Mouse (Mus musculus): ENCODE results near the gene Hils1. TPM values are rescaled to one million over a fixed set of nuclear protein-coding genes. Genes with fewer than 3 reads are reported as not detected.

Hils1 gene
- not detected in 2 replicates for polyA plus RNA-seq (2011; ENCODE audit: insufficient read depth, insufficient read length, low read depth, missing spikeins)

DNA sequence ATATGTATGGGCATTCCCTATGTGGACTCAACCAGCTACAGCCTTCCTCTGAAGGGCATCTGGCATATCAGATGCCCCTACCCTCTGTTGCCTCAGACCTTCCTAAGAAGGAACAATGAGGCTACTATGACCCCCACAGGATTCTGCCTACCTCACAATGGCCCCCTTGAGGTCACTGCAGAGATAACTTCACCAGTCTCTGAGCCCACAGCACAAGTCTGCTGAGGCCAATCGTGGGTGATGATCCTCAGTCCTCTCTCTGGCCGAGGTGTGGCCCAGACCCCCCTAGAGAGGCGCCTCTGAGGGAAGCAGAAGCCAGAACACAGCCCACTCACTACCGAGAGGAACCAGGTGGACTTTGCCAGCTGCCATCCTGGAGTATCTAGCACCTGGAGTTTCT, at the start of gene Hils1:
TSS of gene Hils1 (plus strand) at position 175 of the 400 bp plus-strand sequence.
- no peak for TF ChIP-seq EP300 (IDR thresholded peaks at IDR 0.05; ENCODE audit: insufficient read depth, low read depth, low read length)
- no peak for TF ChIP-seq POLR2A (IDR thresholded peaks at IDR 0.05; ENCODE audit: insufficient read depth, low read length)
- no peak for TF ChIP-seq CTCF (IDR thresholded peaks at IDR 0.05; ENCODE audit: low read depth, low read length)
- no peaks in the 10 kb centered on the region for H3K4me1 ChIP-seq (ENCODE audit: control insufficient read depth, insufficient read depth, low read length)
- no peaks in the 10 kb centered on the region for H3K36me3 ChIP-seq (ENCODE audit: control insufficient read depth, insufficient read depth, low read length, poor library complexity, severe bottlenecking)
- H3K9ac ChIP-seq (ENCODE audit: low read depth, poor library complexity, severe bottlenecking): no peak within 1 kb of the TSS
- H3K27me3 ChIP-seq (ENCODE audit: control insufficient read depth, insufficient read depth, low read length, poor library complexity, severe bottlenecking): no peaks in the 10 kb centered on the region
- H3K27ac ChIP-seq (ENCODE audit: insufficient read depth, low read length): no peak within 1 kb of the TSS
- H3K4me3 ChIP-seq (ENCODE audit: low read depth, low read length): no peak within 1 kb of the TSS
- no peaks in the 10 kb centered on the region for H3K9me3 ChIP-seq (replicated peaks; ENCODE audit: control insufficient read depth, insufficient read depth, low read length, poor library complexity, severe bottlenecking)

- Histone ChIP-seq H3K4me3 (ENCODE audit: low read depth, low read length) (no peak overlapping the region), H3K27me3 (ENCODE audit: control insufficient read depth, insufficient read depth, low read length, poor library complexity, severe bottlenecking) (no peaks in the 10 kb centered on the region), H3K9me3 (replicated peaks; ENCODE audit: control insufficient read depth, insufficient read depth, low read length, poor library complexity, severe bottlenecking) (no peaks in the 10 kb centered on the region), H3K4me1 (ENCODE audit: control insufficient read depth, insufficient read depth, low read length) (no peaks in the 10 kb centered on the region), H3K9ac (ENCODE audit: low read depth, poor library complexity, severe bottlenecking) (no peak overlapping the region), H3K27ac (ENCODE audit: insufficient read depth, low read length) (no peak overlapping the region), H3K36me3 (ENCODE audit: control insufficient read depth, insufficient read depth, low read length, poor library complexity, severe bottlenecking) (no peaks in the 10 kb centered on the region)
- TF ChIP-seq EP300 (IDR thresholded peaks at IDR 0.05; ENCODE audit: insufficient read depth, low read depth, low read length) (no peak), CTCF (IDR thresholded peaks at IDR 0.05; ENCODE audit: low read depth, low read length) (no peak), POLR2A (IDR thresholded peaks at IDR 0.05; ENCODE audit: insufficient read depth, low read length) (no peak)
These were observed 49.7 kb upstream of the Hils1 start for GRCm38 (mm10) chr11:94917717-94918116.

GRCm38 (mm10) chr11:94920996-94921401, 46.4 kb upstream of the Hils1 start:
- Histone ChIP-seq H3K4me3 (ENCODE audit: low read depth, low read length) (no peak overlapping the region), H3K36me3 (ENCODE audit: control insufficient read depth, insufficient read depth, low read length, poor library complexity, severe bottlenecking) (no peaks in the 10 kb centered on the region), H3K9me3 (replicated peaks; ENCODE audit: control insufficient read depth, insufficient read depth, low read length, poor library complexity, severe bottlenecking) (no peaks in the 10 kb centered on the region), H3K4me1 (ENCODE audit: control insufficient read depth, insufficient read depth, low read length) (no peaks in the 10 kb centered on the region), H3K27me3 (ENCODE audit: control insufficient read depth, insufficient read depth, low read length, poor library complexity, severe bottlenecking) (no peaks in the 10 kb centered on the region; the same call in 1 of the 2 replicates), H3K27ac (ENCODE audit: insufficient read depth, low read length) (no peak overlapping the region), H3K9ac (ENCODE audit: low read depth, poor library complexity, severe bottlenecking) (no peak overlapping the region)
- TF ChIP-seq EP300 (IDR thresholded peaks at IDR 0.05; ENCODE audit: insufficient read depth, low read depth, low read length): no peak
- no peak for TF ChIP-seq POLR2A (IDR thresholded peaks at IDR 0.05; ENCODE audit: insufficient read depth, low read length)
- no peak for TF ChIP-seq CTCF (IDR thresholded peaks at IDR 0.05; ENCODE audit: low read depth, low read length)

DNA sequence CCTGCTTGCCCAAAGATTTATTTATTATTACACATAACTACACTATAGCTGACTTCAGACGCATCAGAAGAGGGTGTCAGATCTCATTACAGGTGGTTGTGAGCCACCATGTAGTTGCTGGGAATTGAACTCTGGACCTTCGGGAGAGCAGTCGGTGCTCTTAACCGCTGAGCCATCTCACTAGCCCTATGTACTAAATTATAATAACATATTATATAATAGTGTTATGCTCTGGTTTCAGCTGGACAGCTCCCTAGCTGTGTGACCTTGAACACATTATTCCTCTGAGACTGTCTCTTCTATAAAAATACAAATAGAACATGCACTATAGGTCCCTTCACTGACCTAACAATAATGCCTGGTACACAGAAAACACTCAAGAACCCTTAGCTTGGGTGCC, 42.4 kb upstream of the Hils1 start:
- Histone ChIP-seq H3K9me3 (replicated peaks; ENCODE audit: control insufficient read depth, insufficient read depth, low read length, poor library complexity, severe bottlenecking) (no peaks in the 10 kb centered on the region), H3K4me1 (ENCODE audit: control insufficient read depth, insufficient read depth, low read length) (no peaks in the 10 kb centered on the region), H3K27ac (ENCODE audit: insufficient read depth, low read length) (no peak overlapping the region), H3K36me3 (ENCODE audit: control insufficient read depth, insufficient read depth, low read length, poor library complexity, severe bottlenecking) (no peaks in the 10 kb centered on the region), H3K9ac (ENCODE audit: low read depth, poor library complexity, severe bottlenecking) (no peak overlapping the region), H3K4me3 (ENCODE audit: low read depth, low read length) (no peak overlapping the region), H3K27me3 (ENCODE audit: control insufficient read depth, insufficient read depth, low read length, poor library complexity, severe bottlenecking) (no peaks in the 10 kb centered on the region; the same call in 1 of the 2 replicates)
- TF ChIP-seq POLR2A (IDR thresholded peaks at IDR 0.05; ENCODE audit: insufficient read depth, low read length) (no peak), EP300 (IDR thresholded peaks at IDR 0.05; ENCODE audit: insufficient read depth, low read depth, low read length) (no peak), CTCF (IDR thresholded peaks at IDR 0.05; ENCODE audit: low read depth, low read length) (no peak)

DNA sequence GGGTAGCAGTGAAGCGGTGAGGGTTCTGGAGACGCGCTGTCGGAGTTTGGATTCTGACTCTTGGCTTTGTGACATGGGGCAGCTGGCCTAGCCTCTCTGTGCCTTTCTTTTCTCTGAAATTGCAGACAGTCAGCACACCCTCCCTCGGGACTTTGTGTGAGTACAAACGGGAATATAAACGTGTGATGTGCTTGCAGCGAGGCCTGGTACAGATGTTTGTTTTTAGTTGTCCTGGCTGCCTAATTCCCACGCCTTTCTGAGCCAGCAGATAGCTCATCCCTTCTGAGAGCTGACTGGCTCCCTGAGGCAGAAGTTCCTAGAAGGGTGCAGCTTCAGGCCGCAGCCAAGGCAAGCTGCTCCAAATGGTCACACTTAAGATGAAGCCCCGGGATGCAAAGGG, 41.0 kb upstream of the Hils1 start:
- no peak overlapping the region for H3K27ac ChIP-seq (ENCODE audit: insufficient read depth, low read length)
- TF ChIP-seq CTCF (IDR thresholded peaks at IDR 0.05; ENCODE audit: low read depth, low read length): no peak
- TF ChIP-seq POLR2A (IDR thresholded peaks at IDR 0.05; ENCODE audit: insufficient read depth, low read length): no peak
- TF ChIP-seq EP300 (IDR thresholded peaks at IDR 0.05; ENCODE audit: insufficient read depth, low read depth, low read length): no peak

DNA sequence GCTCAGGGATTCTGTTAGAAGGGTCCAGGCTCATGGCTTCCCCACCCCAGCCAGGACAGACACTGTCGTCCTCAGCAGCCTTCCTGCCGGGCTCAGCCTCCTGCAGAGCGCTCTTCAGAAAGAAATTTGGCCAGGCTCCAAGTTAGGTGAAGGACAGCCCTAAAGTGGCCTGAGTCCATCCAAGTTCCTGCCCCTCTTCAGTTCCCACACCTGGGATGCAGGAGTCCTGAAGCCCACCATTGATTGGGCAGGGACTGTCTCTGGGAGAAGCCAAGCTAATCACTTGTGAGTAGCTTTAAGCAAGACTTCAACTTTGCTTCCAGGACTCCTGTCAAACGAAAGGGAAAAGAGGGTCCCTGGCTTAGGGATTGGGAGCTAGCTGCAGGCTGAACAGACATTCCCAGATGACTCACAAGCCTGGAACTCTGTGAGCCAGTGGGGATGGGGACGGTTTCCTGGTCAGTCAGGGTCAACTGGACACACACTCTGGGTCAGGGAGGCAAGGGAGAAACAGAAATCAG, 39.6 kb upstream of the Hils1 start:
- TF ChIP-seq CTCF (IDR thresholded peaks at IDR 0.05; ENCODE audit: low read depth, low read length) (no peak), POLR2A (IDR thresholded peaks at IDR 0.05; ENCODE audit: insufficient read depth, low read length) (no peak), EP300 (IDR thresholded peaks at IDR 0.05; ENCODE audit: insufficient read depth, low read depth, low read length) (no peak)
- H3K27ac ChIP-seq (ENCODE audit: insufficient read depth, low read length): no peak overlapping the region

More for the DNA sequence above, 41.0 kb upstream of the Hils1 start:
- H3K36me3 ChIP-seq (ENCODE audit: control insufficient read depth, insufficient read depth, low read length, poor library complexity, severe bottlenecking): no peaks in the 10 kb centered on the region
- no peaks in the 10 kb centered on the region; the same call in 1 of the 2 replicates for H3K27me3 ChIP-seq (ENCODE audit: control insufficient read depth, insufficient read depth, low read length, poor library complexity, severe bottlenecking)
- no peak overlapping the region for H3K4me3 ChIP-seq (ENCODE audit: low read depth, low read length)
- no peak overlapping the region for H3K9ac ChIP-seq (ENCODE audit: low read depth, poor library complexity, severe bottlenecking)
- H3K4me1 ChIP-seq (ENCODE audit: control insufficient read depth, insufficient read depth, low read length): no peaks in the 10 kb centered on the region
- H3K9me3 ChIP-seq (replicated peaks; ENCODE audit: control insufficient read depth, insufficient read depth, low read length, poor library complexity, severe bottlenecking): no peaks in the 10 kb centered on the region

More for the DNA sequence above, 39.6 kb upstream of the Hils1 start:
- no peaks in the 10 kb centered on the region for H3K4me1 ChIP-seq (ENCODE audit: control insufficient read depth, insufficient read depth, low read length)
- H3K9ac ChIP-seq (ENCODE audit: low read depth, poor library complexity, severe bottlenecking): no peak overlapping the region
- H3K9me3 ChIP-seq (replicated peaks; ENCODE audit: control insufficient read depth, insufficient read depth, low read length, poor library complexity, severe bottlenecking): no peaks in the 10 kb centered on the region
- H3K4me3 ChIP-seq (ENCODE audit: low read depth, low read length): no peak overlapping the region
- no peaks in the 10 kb centered on the region for H3K36me3 ChIP-seq (ENCODE audit: control insufficient read depth, insufficient read depth, low read length, poor library complexity, severe bottlenecking)
- H3K27me3 ChIP-seq (ENCODE audit: control insufficient read depth, insufficient read depth, low read length, poor library complexity, severe bottlenecking): no peaks in the 10 kb centered on the region; the same call in 1 of the 2 replicates
